Mouse (Mus musculus) testis, adult 2 months (tissue): ENCODE results near the gene Hgd. TPM values are rescaled to one million over a fixed set of nuclear protein-coding genes. Genes with fewer than 3 reads are reported as not detected.

Experiments used
- H3K27ac ChIP-seq: fragments of 200-500 bp; 2 replicates; pipeline ENCODE4 v1.5.1; 2012; ENCODE audit warnings: low read depth, low read length; ENCODE audit not compliant: control insufficient read depth, insufficient read depth
- H3K27me3 ChIP-seq: fragments of 200-500 bp; 2 replicates; pipeline ENCODE4 v1.6.1; 2012; ENCODE audit warnings: mild to moderate bottlenecking, low read length, moderate library complexity; ENCODE audit not compliant: control insufficient read depth, insufficient read depth
- H3K36me3 ChIP-seq: fragments of 200-500 bp; 2 replicates; pipeline ENCODE4 v1.6.1; 2012; ENCODE audit warnings: mild to moderate bottlenecking, low read length; ENCODE audit not compliant: control insufficient read depth, insufficient read depth
- H3K4me1 ChIP-seq: fragments of 200-500 bp; 2 replicates; pipeline ENCODE4 v1.6.1; 2012; ENCODE audit warnings: low read length; ENCODE audit not compliant: control insufficient read depth, insufficient read depth
- H3K4me3 ChIP-seq: fragments of 200-500 bp; 2 replicates; pipeline ENCODE4 v1.5.1; 2012; ENCODE audit warnings: low read depth, mild to moderate bottlenecking, low read length, moderate library complexity, mixed read lengths; ENCODE audit not compliant: control insufficient read depth
- CTCF ChIP-seq: fragments of 200-500 bp; IDR thresholded peaks from 2 replicates; pipeline ENCODE4 v1.5.1; 2012; ENCODE audit warnings: low read depth, mild to moderate bottlenecking, inconsistent platforms, low read length, moderate library complexity; ENCODE audit not compliant: control insufficient read depth, insufficient read depth, insufficient replicate concordance
- POLR2A ChIP-seq: fragments of 200-500 bp; IDR thresholded peaks from 2 replicates; pipeline ENCODE4 v1.6.1; 2012; ENCODE audit warnings: low read depth, mild to moderate bottlenecking, inconsistent platforms, low read length, moderate library complexity; ENCODE audit not compliant: control insufficient read depth
- polyA plus RNA-seq: library from polyadenylated mRNA; depleted of rRNA; stranded (reverse); fragments of >200 nt; gene quantifications from 2 replicates; pipeline ENCODE4 v1.2.3, GENCODE M21; 2012

Gene Hgd
- polyA plus RNA-seq, 1 experiment = 1.2 TPM

- no peaks in the 10 kb centered on the region for H3K4me1 ChIP-seq
- no peaks in the 10 kb centered on the region for H3K27me3 ChIP-seq
- no peaks in the 10 kb centered on the region for H3K36me3 ChIP-seq
- no peak for TF ChIP-seq CTCF
- TF ChIP-seq POLR2A = no peak
- H3K4me3 ChIP-seq = no peak overlapping the region
- no peak overlapping the region for H3K27ac ChIP-seq
These were observed 34.6 kb downstream of the Hgd start for GRCm38 (mm10) chr16:37614540-37614939.

GRCm38 (mm10) chr16:37615429-37615828 lies 35.5 kb downstream of the Hgd start:
- no peaks in the 10 kb centered on the region for H3K27me3 ChIP-seq
- no peaks in the 10 kb centered on the region for H3K4me1 ChIP-seq
- TF ChIP-seq POLR2A = no peak
- no peak for TF ChIP-seq CTCF
- H3K36me3 ChIP-seq = no peaks in the 10 kb centered on the region
- no peak overlapping the region for H3K4me3 ChIP-seq
- H3K27ac ChIP-seq = no peak overlapping the region

DNA sequence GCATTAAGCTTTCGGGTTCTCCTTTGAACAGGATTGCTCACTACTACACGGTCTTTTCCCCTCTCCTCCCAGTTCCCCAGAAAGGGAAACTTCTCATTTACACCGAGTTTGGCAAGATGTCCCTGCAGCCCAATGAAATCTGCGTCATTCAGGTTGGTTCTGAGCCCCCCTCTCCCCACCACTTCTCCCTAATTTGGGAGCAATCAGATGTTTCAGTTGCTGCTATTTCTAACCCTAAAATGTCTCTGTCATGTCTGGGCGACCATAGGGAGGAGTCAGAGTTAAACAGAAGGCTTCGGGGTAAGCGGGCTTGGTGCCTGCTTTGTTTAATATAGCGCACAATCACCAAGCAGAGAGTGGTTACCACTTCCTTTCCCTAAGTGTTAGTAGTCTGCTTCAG lies 36.2 kb downstream of the Hgd start:
- no peaks in the 10 kb centered on the region for H3K4me1 ChIP-seq
- H3K27ac ChIP-seq = no peak overlapping the region
- no peaks in the 10 kb centered on the region for H3K36me3 ChIP-seq
- H3K27me3 ChIP-seq = no peaks in the 10 kb centered on the region
- TF ChIP-seq CTCF (no peak), POLR2A (no peak)
- no peak overlapping the region for H3K4me3 ChIP-seq

GRCm38 (mm10) chr16:37617695-37618094 lies 37.7 kb downstream of the Hgd start:
- no peak overlapping the region for H3K4me3 ChIP-seq
- H3K36me3 ChIP-seq = no peaks in the 10 kb centered on the region
- no peaks in the 10 kb centered on the region for H3K27me3 ChIP-seq
- no peaks in the 10 kb centered on the region for H3K4me1 ChIP-seq
- no peak for TF ChIP-seq POLR2A
- no peak for TF ChIP-seq CTCF
- no peak overlapping the region for H3K27ac ChIP-seq

- Histone ChIP-seq H3K27ac (no peak overlapping the region), H3K4me3 (no peak overlapping the region)
- TF ChIP-seq CTCF = no peak
- no peak for TF ChIP-seq POLR2A
These were observed 42.5 kb downstream of the Hgd start for GRCm38 (mm10) chr16:37622403-37622802.

GRCm38 (mm10) chr16:37622919-37623318 lies 43.0 kb downstream of the Hgd start:
- no peak overlapping the region for H3K27ac ChIP-seq
- H3K4me3 ChIP-seq = no peak overlapping the region
- no peaks in the 10 kb centered on the region for H3K4me1 ChIP-seq
- H3K27me3 ChIP-seq = no peaks in the 10 kb centered on the region
- no peaks in the 10 kb centered on the region for H3K36me3 ChIP-seq
- TF ChIP-seq POLR2A = no peak

More at GRCm38 (mm10) chr16:37622403-37622802, 42.5 kb downstream of the Hgd start:
- Histone ChIP-seq H3K36me3 (no peaks in the 10 kb centered on the region), H3K27me3 (no peaks in the 10 kb centered on the region), H3K4me1 (no peaks in the 10 kb centered on the region)

- Histone ChIP-seq H3K27me3 (no peaks in the 10 kb centered on the region), H3K36me3 (no peaks in the 10 kb centered on the region), H3K4me1 (no peaks in the 10 kb centered on the region), H3K4me3 (no peak overlapping the region), H3K27ac (no peak overlapping the region)
- TF ChIP-seq CTCF (no peak), POLR2A (no peak)
These were observed 46.5 kb downstream of the Hgd start for GRCm38 (mm10) chr16:37626388-37626949.

- H3K4me3 ChIP-seq = no peak overlapping the region
- TF ChIP-seq POLR2A (no peak), CTCF (no peak)
- no peaks in the 10 kb centered on the region for H3K4me1 ChIP-seq
- no peaks in the 10 kb centered on the region for H3K27me3 ChIP-seq
- H3K36me3 ChIP-seq = no peaks in the 10 kb centered on the region
- no peak overlapping the region for H3K27ac ChIP-seq
These were observed 48.4 kb downstream of the Hgd start for GRCm38 (mm10) chr16:37628336-37628735.
